Mouse (Mus musculus) embryo, embryonic 10.5 days (tissue): Measurements from ENCODE around the gene Rnd1.

ENCODE experiments used
- DNase-seq: peaks from one replicate; pipeline ENCODE4 v3.0.0-alpha.2; 2015; ENCODE audit warnings: low spot score

Rnd1 gene

GRCm38 (mm10) chr15:98676940-98677728 is at the start of gene Rnd1:
Gene Rnd1 (minus strand): TSS chr15:98677461.
- peak; percentile 93 for DNase-seq

GRCm38 (mm10) chr15:98726746-98727145 is 49.5 kb upstream of the Rnd1 start:
- no peak for DNase-seq

- no peak for DNase-seq
Measured at GRCm38 (mm10) chr15:98726079-98726478, 48.8 kb upstream of the Rnd1 start.

GRCm38 (mm10) chr15:98724441-98724840 is 47.2 kb upstream of the Rnd1 start:
- no peak for DNase-seq

- no peak for DNase-seq
Measured at GRCm38 (mm10) chr15:98722854-98723253, 45.6 kb upstream of the Rnd1 start.

GRCm38 (mm10) chr15:98722191-98722590 is 44.9 kb upstream of the Rnd1 start:
- DNase-seq = no peak

- DNase-seq = no peak
Measured at GRCm38 (mm10) chr15:98717301-98717700, 40.0 kb upstream of the Rnd1 start.

GRCm38 (mm10) chr15:98714230-98714652 is 37.0 kb upstream of the Rnd1 start:
- DNase-seq = no peak

GRCm38 (mm10) chr15:98710442-98710841 is 33.2 kb upstream of the Rnd1 start:
- peak; percentile 80 for DNase-seq

- peak; percentile 90 for DNase-seq
Measured at GRCm38 (mm10) chr15:98707766-98708372, 30.6 kb upstream of the Rnd1 start, which contains the start of gene Ccdc65. Gene Ccdc65 (plus strand): TSS chr15:98708207.

GRCm38 (mm10) chr15:98704312-98704711 is 27.1 kb upstream of the Rnd1 start:
- no peak for DNase-seq

GRCm38 (mm10) chr15:98699190-98700105 is 22.2 kb upstream of the Rnd1 start:
- peak; percentile 91 for DNase-seq

- no peak for DNase-seq
Measured at GRCm38 (mm10) chr15:98696216-98696615, 19.0 kb upstream of the Rnd1 start.

GRCm38 (mm10) chr15:98695726-98696125 is 18.5 kb upstream of the Rnd1 start:
- DNase-seq = no peak

GRCm38 (mm10) chr15:98692171-98692715 is 15.0 kb upstream of the Rnd1 start:
- peak; percentile 49 for DNase-seq

- DNase-seq = peak; percentile 85
Measured at GRCm38 (mm10) chr15:98691486-98692147, 14.4 kb upstream of the Rnd1 start.

- no peak for DNase-seq
Measured at GRCm38 (mm10) chr15:98689682-98690081, 12.4 kb upstream of the Rnd1 start.

GRCm38 (mm10) chr15:98685926-98686325 is 8.7 kb upstream of the Rnd1 start:
- DNase-seq = no peak

GRCm38 (mm10) chr15:98683746-98684145 is 6.5 kb upstream of the Rnd1 start:
- DNase-seq = no peak

- no peak for DNase-seq
Measured at GRCm38 (mm10) chr15:98683177-98683576, 5.9 kb upstream of the Rnd1 start.

GRCm38 (mm10) chr15:98681633-98682032 is 4.4 kb upstream of the Rnd1 start:
- DNase-seq = no peak

- DNase-seq = no peak
Measured at GRCm38 (mm10) chr15:98680660-98681059, 3.4 kb upstream of the Rnd1 start.
